Mouse (Mus musculus) embryonic facial prominence, embryonic 14.5 days (tissue): ENCODE data around the gene Ndufs2. TPM values are rescaled to one million over a fixed set of nuclear protein-coding genes. Genes with fewer than 3 reads are reported as not detected.
A peak's percentile ranks its signal among the peaks of the same experiment; 100 is the strongest.
"Not testable (repeated sequence)": the region's sequence is repeated elsewhere in the genome, so short reads cannot be mapped to it uniquely, and the experiment has no call there.

Source experiments
- ATAC-seq: fragments of 200-750 bp; cut with Nextera tagmentation; 2 replicates; pipeline ENCODE4 v1.8.0; 2017; ENCODE audit warnings: low read depth, moderate number of reproducible peaks, moderate TSS enrichment
- DNase-seq: peaks from one replicate; pipeline ENCODE4 v3.0.0-alpha.2; 2015; ENCODE audit warnings: low spot score
- H3K27ac ChIP-seq: fragments of 300-500 bp; sonication (generic); replicated peaks from 2 replicates; pipeline ENCODE4 v1.5.1; 2014; ENCODE audit warnings: low read depth, mild to moderate bottlenecking, low read length, moderate library complexity
- H3K27me3 ChIP-seq: fragments of 300-500 bp; sonication (generic); replicated peaks from 2 replicates; pipeline ENCODE4 v1.6.1; 2014; ENCODE audit warnings: low read length; ENCODE audit not compliant: control insufficient read depth, insufficient read depth
- H3K36me3 ChIP-seq: fragments of 300-500 bp; sonication (generic); 2 replicates; pipeline ENCODE4 v1.6.1; 2014; ENCODE audit warnings: low read length, mixed read lengths; ENCODE audit not compliant: control insufficient read depth, insufficient read depth
- H3K4me1 ChIP-seq: fragments of 300-500 bp; sonication (generic); 2 replicates; pipeline ENCODE4 v1.6.1; 2014; ENCODE audit warnings: antibody characterized with exemption, low read length; ENCODE audit not compliant: control insufficient read depth, insufficient read depth
- H3K4me2 ChIP-seq: fragments of 300-500 bp; sonication (generic); 2 replicates; pipeline ENCODE4 v1.6.1; 2014; ENCODE audit warnings: low read depth, mild to moderate bottlenecking, low read length, moderate library complexity, mixed read lengths
- H3K4me3 ChIP-seq: fragments of 300-500 bp; sonication (generic); 2 replicates; pipeline ENCODE4 v1.5.1; 2014; ENCODE audit warnings: low read depth, mild to moderate bottlenecking, low read length
- H3K9ac ChIP-seq: fragments of 300-500 bp; sonication (generic); 2 replicates; pipeline ENCODE4 v1.6.1; 2014; ENCODE audit warnings: low read depth, mild to moderate bottlenecking, low read length, moderate library complexity, mixed read lengths
- H3K9me3 ChIP-seq: fragments of 300-500 bp; sonication (generic); 2 replicates; pipeline ENCODE4 v1.6.1; 2016; ENCODE audit warnings: low read length; ENCODE audit not compliant: control insufficient read depth
- WGBS: fragments of 180-500 bp; shearing (Covaris S2); extraction: QIAGEN DNeasy Blood & Tissue Kit; methylation state at CpG from one replicate; pipeline ENCODE4 v1.1.7; 2014; 5-methylcytosine and 5-hydroxymethylcytosine counted together
- polyA plus RNA-seq: library from polyadenylated mRNA; unstranded; fragments of >200 nt; fragmentation: Nextera tagmentation; extraction: Ambion mirVana; gene quantifications from 2 replicates; pipeline ENCODE4 v1.2.1, GENCODE M21; 2014

Gene Ndufs2
- polyA plus RNA-seq, 1 experiment from 2014 or later, result 246 TPM

DNA sequence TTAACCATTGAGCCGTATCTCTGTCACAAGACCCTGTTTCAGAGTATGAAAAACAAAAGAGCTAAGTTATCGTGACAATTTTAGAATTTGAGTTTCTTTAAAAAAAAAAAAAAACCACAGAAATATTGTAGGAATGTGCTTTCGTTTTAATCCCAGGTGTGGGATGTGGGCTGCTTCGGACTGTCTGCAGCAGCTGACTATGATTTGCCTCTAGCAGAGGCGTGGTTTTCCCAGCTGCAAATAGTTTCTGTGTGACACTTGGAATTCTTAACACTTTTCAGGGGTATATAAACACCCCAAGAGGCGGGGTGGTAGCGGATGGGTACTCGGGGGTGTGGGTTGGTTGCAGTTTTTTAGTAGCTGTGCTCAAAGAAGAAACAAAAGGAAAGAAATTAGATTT lies 5.8 kb downstream of the Ndufs2 start:
- Histone ChIP-seq H3K4me1 (peaks cover 27% of the 10 kb centered on the region), H3K9me3 (no peaks in the 10 kb centered on the region), H3K4me2 (no peak overlapping the region), H3K4me3 (no peak overlapping the region; the same call in 1 of the 2 replicates), H3K36me3 (peaks cover 51% of the 10 kb centered on the region), H3K27ac (no peak overlapping the region; the same call in 1 of the 2 replicates), H3K9ac (no peak overlapping the region; the same call in 1 of the 2 replicates), H3K27me3 (no peaks in the 10 kb centered on the region)
- DNase-seq (no peak), ATAC-seq (no peak)
- WGBS, result 60% methylated on average over 8 of the region's 8 CpGs

DNA sequence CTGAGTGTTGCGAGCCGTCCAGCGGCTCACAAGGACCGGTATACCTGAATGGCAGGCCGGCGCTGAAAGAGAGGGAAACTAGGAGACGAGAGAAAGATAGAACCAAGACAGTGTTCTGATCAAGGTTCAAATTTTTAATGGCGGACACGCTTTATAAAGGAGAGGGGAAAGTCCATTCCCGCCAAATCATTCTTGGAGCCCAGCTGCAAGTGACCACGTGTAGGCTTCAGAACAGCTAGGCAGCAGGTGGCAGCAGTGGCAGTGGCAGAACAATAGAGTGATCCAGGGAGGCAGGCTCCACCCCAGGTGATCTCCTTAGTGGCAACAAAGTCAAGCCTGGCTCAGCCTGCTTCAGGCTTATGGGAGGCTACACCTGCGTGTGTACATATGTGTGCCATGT lies 9.2 kb downstream of the Ndufs2 start:
- WGBS, result 88% methylated on average over 12 of the region's 12 CpGs
- not testable (repeated sequence) for H3K9ac ChIP-seq, DNase-seq, H3K9me3 ChIP-seq, H3K4me2 ChIP-seq, H3K27me3 ChIP-seq, H3K4me3 ChIP-seq, ATAC-seq, H3K27ac ChIP-seq, H3K4me1 ChIP-seq
- H3K36me3 ChIP-seq, result peaks cover 85% of the 10 kb centered on the region

DNA sequence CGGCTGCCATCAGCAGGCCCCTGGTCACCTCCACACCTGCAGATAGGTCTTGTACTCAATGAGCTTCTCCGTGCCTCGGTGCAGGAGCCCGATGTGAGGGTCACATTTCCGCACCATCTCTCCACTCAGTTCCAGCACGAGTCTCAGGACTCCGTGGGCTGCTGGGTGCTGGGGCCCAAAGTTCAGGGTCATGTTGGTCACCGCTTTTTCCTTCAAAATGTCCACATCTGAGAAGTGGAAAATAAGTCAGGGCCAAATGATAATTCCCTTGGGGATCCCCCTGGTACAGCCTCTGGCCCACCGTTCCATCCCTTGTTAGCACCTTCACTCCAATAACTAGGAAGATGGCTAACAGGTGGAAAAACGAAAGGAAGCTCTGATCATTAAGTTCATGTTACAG lies 10.3 kb downstream of the Ndufs2 start:
- WGBS, result 89% methylated on average over 10 of the region's 10 CpGs
- no peak for DNase-seq
- Histone ChIP-seq H3K27me3 (no peaks in the 10 kb centered on the region), H3K9me3 (no peaks in the 10 kb centered on the region), H3K4me2 (no peak overlapping the region), H3K4me3 (no peak overlapping the region), H3K9ac (no peak overlapping the region), H3K4me1 (peaks cover 3% of the 10 kb centered on the region), H3K36me3 (peaks cover 95% of the 10 kb centered on the region), H3K27ac (no peak overlapping the region)
- ATAC-seq, result no peak

DNA sequence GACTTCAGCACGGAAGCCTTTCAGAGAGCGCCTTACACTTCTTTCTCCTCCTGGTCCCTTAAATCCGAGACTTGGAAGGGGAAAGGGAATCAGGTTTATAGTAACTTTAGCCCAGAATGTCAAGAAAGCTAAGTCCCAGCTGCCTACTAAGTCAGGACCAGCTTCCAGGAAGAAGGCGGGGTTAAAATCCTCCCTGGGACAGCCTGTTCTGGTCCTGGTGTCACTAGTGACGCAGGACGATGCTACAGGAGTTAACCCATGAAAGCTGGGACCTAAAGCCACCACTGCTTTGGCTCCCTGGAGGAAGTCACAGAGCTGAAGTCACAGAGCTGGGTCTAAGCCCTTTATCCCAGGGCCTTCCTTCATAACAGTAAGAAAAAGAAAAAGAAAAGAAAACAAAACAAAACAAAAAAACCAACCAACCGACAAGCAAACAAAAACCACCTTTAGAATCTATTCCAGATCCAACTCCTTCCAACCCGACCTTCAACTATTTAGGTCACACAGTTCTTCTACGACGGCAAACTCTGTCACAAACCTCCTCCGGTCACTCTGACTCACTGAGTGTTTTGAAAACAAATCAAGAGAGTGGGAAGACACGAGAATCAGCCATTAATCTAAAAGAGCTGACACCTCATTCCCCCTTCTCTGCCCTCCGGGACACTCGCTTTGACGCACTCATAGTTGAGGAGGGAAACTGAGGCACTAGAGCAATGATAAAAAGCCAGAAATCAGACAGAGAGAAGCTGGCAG lies 11.0 kb downstream of the Ndufs2 start:
- DNase-seq (no peak), ATAC-seq (no peak)
- Histone ChIP-seq H3K9me3 (no peaks in the 10 kb centered on the region), H3K27me3 (no peaks in the 10 kb centered on the region), H3K9ac (no peak overlapping the region), H3K4me1 (no peaks in the 10 kb centered on the region), H3K27ac (no peak overlapping the region), H3K4me2 (no peak overlapping the region), H3K36me3 (peaks cover 97% of the 10 kb centered on the region), H3K4me3 (no peak overlapping the region)
- 72% methylated on average over 15 of the region's 15 CpGs for WGBS

DNA sequence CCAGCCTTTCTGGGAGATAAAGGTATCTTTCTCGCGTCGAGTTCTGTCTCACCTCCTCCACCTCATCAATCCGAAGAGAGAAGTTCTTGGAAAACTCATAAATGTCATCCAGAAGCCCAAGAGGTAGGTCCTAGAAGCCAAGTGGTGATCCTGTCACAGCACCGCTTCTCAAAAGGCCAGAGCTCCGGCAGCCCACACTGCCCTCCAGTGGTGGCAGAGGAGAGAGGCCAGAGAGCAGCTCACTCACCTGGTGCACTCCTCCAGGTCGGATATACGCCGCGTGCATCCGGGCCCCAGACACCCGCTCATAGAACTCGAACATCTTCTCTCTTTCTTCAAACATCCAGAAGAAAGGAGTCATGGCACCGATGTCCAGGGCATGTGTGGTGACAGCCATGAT lies 12.7 kb downstream of the Ndufs2 start:
- 79% methylated on average over 14 of the region's 14 CpGs for WGBS
- ATAC-seq, result peak; percentile 60
- Histone ChIP-seq H3K4me2 (no peak overlapping the region), H3K4me3 (no peak overlapping the region), H3K36me3 (peaks cover 100% of the 10 kb centered on the region), H3K27me3 (no peaks in the 10 kb centered on the region), H3K27ac (no peak overlapping the region), H3K9ac (no peak overlapping the region), H3K9me3 (no peaks in the 10 kb centered on the region), H3K4me1 (no peaks in the 10 kb centered on the region)
- DNase-seq, result no peak

DNA sequence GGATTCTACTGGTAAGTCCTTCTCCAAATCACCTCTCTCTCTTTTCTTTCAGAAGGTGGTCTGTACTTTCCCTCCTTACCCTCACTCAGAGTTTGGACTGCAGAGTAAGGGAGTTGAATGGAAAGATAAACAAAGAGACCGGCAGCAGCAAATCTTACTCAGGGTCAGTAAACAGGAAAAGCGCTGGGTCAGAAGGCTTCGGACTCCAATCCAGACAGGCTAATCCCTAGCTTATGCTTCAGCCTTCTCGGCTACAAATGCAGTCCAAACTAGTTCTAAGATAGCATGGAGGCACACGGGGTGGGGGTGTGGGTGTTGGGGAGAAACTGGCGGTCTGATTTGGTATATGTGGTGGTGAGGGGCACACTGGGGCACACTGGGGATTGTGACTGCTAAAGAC lies 13.8 kb downstream of the Ndufs2 start:
- Histone ChIP-seq H3K27ac (no peak overlapping the region), H3K27me3 (no peaks in the 10 kb centered on the region), H3K9me3 (no peaks in the 10 kb centered on the region), H3K36me3 (peaks cover 93% of the 10 kb centered on the region), H3K4me2 (no peak overlapping the region), H3K4me1 (no peaks in the 10 kb centered on the region), H3K4me3 (no peak overlapping the region), H3K9ac (no peak overlapping the region)
- ATAC-seq (no peak), DNase-seq (no peak)
- WGBS, result 88% methylated on average over 6 of the region's 6 CpGs

DNA sequence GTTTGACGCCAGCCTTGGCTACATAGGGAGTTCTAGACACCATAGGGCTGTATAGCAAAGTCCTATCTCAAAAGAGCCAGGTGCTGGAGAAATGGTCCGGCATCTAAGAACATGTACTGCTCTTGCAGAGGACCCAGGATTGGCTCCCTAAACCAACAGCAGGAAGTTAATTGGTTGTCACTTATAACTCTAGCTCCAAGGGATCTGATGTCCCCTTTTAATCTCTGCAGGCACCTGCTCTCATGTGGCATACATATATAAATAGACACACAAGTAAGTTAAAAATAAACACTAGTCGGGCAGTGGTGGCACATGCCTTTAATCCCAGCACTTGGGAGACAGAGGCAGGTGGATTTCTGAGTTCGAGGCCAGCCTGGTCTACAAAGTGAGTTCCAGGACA lies 15.4 kb downstream of the Ndufs2 start:
- H3K4me2 ChIP-seq, result no peak overlapping the region
- H3K27ac ChIP-seq, result no peak overlapping the region
- no peaks in the 10 kb centered on the region for H3K4me1 ChIP-seq
- DNase-seq (no peak), ATAC-seq (no peak)
- H3K9me3 ChIP-seq, result no peaks in the 10 kb centered on the region
- H3K4me3 ChIP-seq, result no peak overlapping the region
- H3K36me3 ChIP-seq, result peaks cover 77% of the 10 kb centered on the region
- no peaks in the 10 kb centered on the region for H3K27me3 ChIP-seq
- 81% methylated on average over 4 of the region's 4 CpGs for WGBS
- no peak overlapping the region for H3K9ac ChIP-seq

DNA sequence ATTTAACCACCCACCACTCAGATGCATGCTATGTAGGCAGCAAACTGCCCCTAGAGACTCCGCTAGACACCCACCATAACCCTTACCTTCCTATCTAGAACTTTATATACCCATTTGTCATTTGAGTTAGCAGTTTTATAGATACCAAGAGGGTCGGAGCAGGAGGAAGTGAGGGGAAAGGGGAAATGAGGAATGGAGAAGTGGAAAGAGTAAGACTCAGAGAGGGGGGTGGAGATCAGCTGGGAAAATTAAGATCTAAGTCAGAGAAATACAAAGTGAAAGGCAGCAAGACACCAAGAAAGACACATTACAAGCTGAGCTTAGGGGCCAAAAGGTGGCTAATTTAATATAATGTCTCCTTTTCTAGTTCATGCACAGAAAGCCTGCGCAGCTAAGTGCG lies 16.6 kb downstream of the Ndufs2 start:
- no peak overlapping the region for H3K4me3 ChIP-seq
- H3K27me3 ChIP-seq, result no peaks in the 10 kb centered on the region
- ATAC-seq (no peak), DNase-seq (no peak)
- 92% methylated on average over 4 of the region's 4 CpGs for WGBS
- H3K4me2 ChIP-seq, result no peak overlapping the region
- H3K9ac ChIP-seq, result no peak overlapping the region
- no peaks in the 10 kb centered on the region for H3K9me3 ChIP-seq
- peaks cover 64% of the 10 kb centered on the region for H3K36me3 ChIP-seq
- H3K4me1 ChIP-seq, result no peaks in the 10 kb centered on the region
- no peak overlapping the region for H3K27ac ChIP-seq

DNA sequence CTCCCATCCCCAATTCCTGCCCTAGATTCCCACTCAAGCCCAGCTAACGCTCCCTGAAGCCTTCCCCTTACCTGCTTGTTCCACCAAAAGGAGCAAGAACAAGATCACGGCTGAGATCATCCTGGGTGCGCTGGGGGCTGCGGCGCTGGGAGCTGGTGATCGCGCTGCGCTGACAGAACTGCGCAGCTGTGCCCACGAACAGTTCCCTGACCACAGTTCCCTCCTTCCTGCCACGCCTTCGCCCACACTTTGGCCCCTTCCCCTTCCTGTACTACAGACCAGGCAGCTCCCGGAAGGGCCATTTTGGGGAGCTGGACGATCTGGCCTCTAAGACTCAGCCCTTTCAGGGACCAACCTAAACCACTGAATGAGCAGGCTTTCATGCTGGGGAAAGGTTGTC lies 17.1 kb downstream of the Ndufs2 start, which contains the start of gene Fcer1g:
TSS of gene Fcer1g (minus strand) at position 240 of the 400 bp plus-strand sequence.
- Histone ChIP-seq H3K4me1 (no peaks in the 10 kb centered on the region), H3K4me3 (no peak within 1 kb of the TSS), H3K36me3 (peaks cover 60% of the 10 kb centered on the region), H3K27ac (no peak within 1 kb of the TSS), H3K27me3 (no peaks in the 10 kb centered on the region), H3K4me2 (no peak within 1 kb of the TSS), H3K9ac (no peak within 1 kb of the TSS), H3K9me3 (no peaks in the 10 kb centered on the region)
- ATAC-seq (no peak), DNase-seq (no peak)
- WGBS, result 91% methylated on average over 14 of the region's 14 CpGs
